Mouse (Mus musculus) hindbrain, embryonic 15.5 days (tissue): ENCODE results near the gene Krtap31-1. TPM values are rescaled to one million over a fixed set of nuclear protein-coding genes. Genes with fewer than 3 reads are reported as not detected.
"Not testable (repeated sequence)": the region's sequence is repeated elsewhere in the genome, so short reads cannot be mapped to it uniquely, and the experiment has no call there.

Source experiments
- ATAC-seq: fragments of 200-750 bp; cut with Nextera tagmentation; 2 replicates; pipeline ENCODE4 v1.8.0; 2017; ENCODE audit warnings: low read depth, moderate number of reproducible peaks, moderate TSS enrichment; ENCODE audit not compliant: low FRiP score
- H3K27ac ChIP-seq: fragments of 300-500 bp; sonication (generic); replicated peaks from 2 replicates; pipeline ENCODE4 v1.5.1; 2015; ENCODE audit warnings: mild to moderate bottlenecking, inconsistent platforms
- H3K27me3 ChIP-seq: fragments of 300-500 bp; sonication (generic); 2 replicates; pipeline ENCODE4 v1.6.1; 2015; ENCODE audit warnings: control low read depth, inconsistent platforms
- H3K36me3 ChIP-seq: fragments of 300-500 bp; sonication (generic); 2 replicates; pipeline ENCODE4 v1.6.1; 2015; ENCODE audit warnings: control low read depth, inconsistent platforms
- H3K4me1 ChIP-seq: fragments of 300-500 bp; sonication (generic); replicated peaks from 2 replicates; pipeline ENCODE4 v1.6.1; 2015; ENCODE audit warnings: control low read depth, inconsistent platforms
- H3K4me2 ChIP-seq: fragments of 300-500 bp; sonication (generic); 2 replicates; pipeline ENCODE4 v1.6.1; 2015; ENCODE audit warnings: moderate library complexity, mild to moderate bottlenecking, inconsistent platforms
- H3K4me3 ChIP-seq: fragments of 300-500 bp; sonication (generic); 2 replicates; pipeline ENCODE4 v1.5.1; 2015; ENCODE audit warnings: mild to moderate bottlenecking, inconsistent platforms
- H3K9ac ChIP-seq: fragments of 300-500 bp; sonication (generic); 2 replicates; pipeline ENCODE4 v1.6.1; 2015; ENCODE audit warnings: inconsistent platforms
- H3K9me3 ChIP-seq: fragments of 300-500 bp; sonication (generic); 2 replicates; pipeline ENCODE4 v1.6.1; 2016; ENCODE audit warnings: control low read depth, inconsistent platforms
- WGBS: fragments of 180-500 bp; shearing (Covaris S2); methylation state at CpG from one replicate; pipeline ENCODE4 v1.1.7; 2015; 5-methylcytosine and 5-hydroxymethylcytosine counted together
- polyA plus RNA-seq: library from polyadenylated mRNA; unstranded; fragments of >200 nt; fragmentation: Nextera tagmentation; extraction: Ambion mirVana; gene quantifications from 2 replicates; pipeline ENCODE4 v1.2.1, GENCODE M21; 2015

Gene Krtap31-1
- not detected in 2 replicates for polyA plus RNA-seq

- Histone ChIP-seq H3K4me2 (no peak within 1 kb of the TSS), H3K4me3 (no peak within 1 kb of the TSS), H3K27me3 (no peaks in the 10 kb centered on the region), H3K4me1 (no peaks in the 10 kb centered on the region), H3K9ac (no peak within 1 kb of the TSS), H3K9me3 (no peaks in the 10 kb centered on the region), H3K27ac (no peak within 1 kb of the TSS), H3K36me3 (no peaks in the 10 kb centered on the region)
- 85% methylated on average over 2 of the region's 2 CpGs for WGBS
- ATAC-seq, result no peak
Observed at GRCm38 (mm10) chr11:99907620-99908019, at the start of gene Krtap31-1. Gene Krtap31-1, plus strand, starts transcription at chr11:99907920.

GRCm38 (mm10) chr11:99858761-99859160 is 49.0 kb upstream of the Krtap31-1 start:
- H3K36me3 ChIP-seq, result no peaks in the 10 kb centered on the region
- no peaks in the 10 kb centered on the region for H3K4me1 ChIP-seq
- no peaks in the 10 kb centered on the region for H3K27me3 ChIP-seq
- no peaks in the 10 kb centered on the region for H3K9me3 ChIP-seq
- ATAC-seq, result no peak
- no peak overlapping the region for H3K27ac ChIP-seq
- 82% methylated on average over 2 of the region's 2 CpGs for WGBS
- no peak overlapping the region for H3K4me2 ChIP-seq
- H3K9ac ChIP-seq, result no peak overlapping the region
- H3K4me3 ChIP-seq, result no peak overlapping the region

- H3K27ac ChIP-seq, H3K36me3 ChIP-seq, H3K4me2 ChIP-seq, H3K4me3 ChIP-seq, H3K4me1 ChIP-seq, ATAC-seq, H3K9me3 ChIP-seq, H3K9ac ChIP-seq, H3K27me3 ChIP-seq: not testable (repeated sequence)
- WGBS, result 69% methylated on average over 1 of the region's 1 CpGs
Observed at GRCm38 (mm10) chr11:99864176-99864575, 43.5 kb upstream of the Krtap31-1 start, which contains the start of gene Gm11559. Gene Gm11559, plus strand, starts transcription at chr11:99864476.

- not testable (repeated sequence) for H3K9ac ChIP-seq, H3K36me3 ChIP-seq, H3K4me1 ChIP-seq, H3K9me3 ChIP-seq, H3K27ac ChIP-seq, H3K4me2 ChIP-seq, H3K4me3 ChIP-seq, ATAC-seq, H3K27me3 ChIP-seq
- 86% methylated on average over 1 of the region's 1 CpGs for WGBS
Observed at GRCm38 (mm10) chr11:99873089-99873488, 34.6 kb upstream of the Krtap31-1 start, which contains the start of gene Krtap9-1. Gene Krtap9-1, plus strand, starts transcription at chr11:99873389.

GRCm38 (mm10) chr11:99878887-99879286 is 28.8 kb upstream of the Krtap31-1 start, which contains the start of gene Gm11567:
Gene Gm11567, plus strand, starts transcription at chr11:99879187.
- H3K27ac ChIP-seq, ATAC-seq: not testable (repeated sequence)

GRCm38 (mm10) chr11:99914451-99914850 is 6.7 kb downstream of the Krtap31-1 start, which contains the start of gene Gm11565:
Gene Gm11565, plus strand, starts transcription at chr11:99914751.
- H3K4me2 ChIP-seq, result no peak within 1 kb of the TSS
- no peaks in the 10 kb centered on the region for H3K9me3 ChIP-seq
- H3K9ac ChIP-seq, result no peak within 1 kb of the TSS
- H3K27ac ChIP-seq, result no peak within 1 kb of the TSS
- ATAC-seq, result no peak
- H3K27me3 ChIP-seq, result no peaks in the 10 kb centered on the region
- 92% methylated on average over 3 of the region's 3 CpGs for whole genome bisulfite sequencing
- no peak within 1 kb of the TSS for H3K4me3 ChIP-seq
- H3K4me1 ChIP-seq, result no peaks in the 10 kb centered on the region
- no peaks in the 10 kb centered on the region for H3K36me3 ChIP-seq

More at GRCm38 (mm10) chr11:99878887-99879286, 28.8 kb upstream of the Krtap31-1 start, which contains the start of gene Gm11567:
- not testable (repeated sequence) for H3K9ac ChIP-seq, H3K4me2 ChIP-seq, H3K4me3 ChIP-seq, H3K4me1 ChIP-seq, H3K9me3 ChIP-seq, H3K36me3 ChIP-seq, H3K27me3 ChIP-seq
- WGBS, result 67% methylated on average over 1 of the region's 1 CpGs

- Histone ChIP-seq H3K4me1 (no peaks in the 10 kb centered on the region), H3K4me3 (no peak within 1 kb of the TSS), H3K27me3 (no peaks in the 10 kb centered on the region), H3K36me3 (no peaks in the 10 kb centered on the region), H3K9ac (no peak within 1 kb of the TSS), H3K27ac (no peak within 1 kb of the TSS), H3K4me2 (no peak within 1 kb of the TSS), H3K9me3 (no peaks in the 10 kb centered on the region)
- no peak for ATAC-seq
- 90% methylated on average over 1 of the region's 1 CpGs for WGBS
Observed at GRCm38 (mm10) chr11:99935991-99936390, 28.3 kb downstream of the Krtap31-1 start, which contains the start of gene Krtap31-2. Gene Krtap31-2, plus strand, starts transcription at chr11:99936291.

GRCm38 (mm10) chr11:99937751-99938264 is 30.1 kb downstream of the Krtap31-1 start:
- 86% methylated on average over 9 of the region's 9 CpGs for WGBS
- H3K36me3 ChIP-seq, result no peaks in the 10 kb centered on the region
- no peak for ATAC-seq
- no peak overlapping the region for H3K27ac ChIP-seq
- no peaks in the 10 kb centered on the region for H3K27me3 ChIP-seq
- H3K9me3 ChIP-seq, result no peaks in the 10 kb centered on the region
- H3K9ac ChIP-seq, result no peak overlapping the region
- H3K4me2 ChIP-seq, result no peak overlapping the region
- no peak overlapping the region for H3K4me3 ChIP-seq
- H3K4me1 ChIP-seq, result no peaks in the 10 kb centered on the region

- Histone ChIP-seq H3K27ac (no peak within 1 kb of the TSS), H3K27me3 (no peaks in the 10 kb centered on the region), H3K4me2 (no peak within 1 kb of the TSS), H3K9me3 (no peaks in the 10 kb centered on the region; the same call in 1 of the 2 replicates), H3K36me3 (no peaks in the 10 kb centered on the region), H3K9ac (no peak within 1 kb of the TSS), H3K4me1 (no peaks in the 10 kb centered on the region), H3K4me3 (no peak within 1 kb of the TSS)
- WGBS, result 93% methylated on average over 2 of the region's 2 CpGs
- ATAC-seq, result no peak
Observed at GRCm38 (mm10) chr11:99948175-99948574, 40.5 kb downstream of the Krtap31-1 start, which contains the start of gene Krtap9-5. Gene Krtap9-5, plus strand, starts transcription at chr11:99948475.

Other genes starting within 250 kb of the Krtap31-1 start
- not detected in 2 replicates for gene Gm11563, start 249.0 kb upstream of the Krtap31-1 start, polyA plus RNA-seq
- not detected in 2 replicates for gene Krtap4-6, start 242.0 kb upstream of the Krtap31-1 start, polyA plus RNA-seq
- not detected in 2 replicates for gene Gm14190, start 217.2 kb upstream of the Krtap31-1 start, polyA plus RNA-seq
- not detected in 2 replicates for gene Gm14180, start 173.6 kb upstream of the Krtap31-1 start, polyA plus RNA-seq
- not detected in 2 replicates for gene Gm11595, start 135.0 kb upstream of the Krtap31-1 start, polyA plus RNA-seq
- gene Krtap4-8, start 127.2 kb upstream of the Krtap31-1 start, polyA plus RNA-seq, result not detected in 2 replicates
- not detected in 2 replicates for gene Krtap4-9, start 122.7 kb upstream of the Krtap31-1 start, polyA plus RNA-seq
- gene Gm11596, start 114.5 kb upstream of the Krtap31-1 start, polyA plus RNA-seq, result not detected in 2 replicates
- not detected in 2 replicates for gene Gm11569, start 109.0 kb upstream of the Krtap31-1 start, polyA plus RNA-seq
- not detected in 2 replicates for gene Gm11554, start 103.5 kb upstream of the Krtap31-1 start, polyA plus RNA-seq
- gene Krtap4-13, start 98.0 kb upstream of the Krtap31-1 start, polyA plus RNA-seq, result not detected in 2 replicates
- gene Gm11564, start 92.3 kb upstream of the Krtap31-1 start, polyA plus RNA-seq, result not detected in 2 replicates
- gene 2300003K06Rik, start 69.9 kb upstream of the Krtap31-1 start, polyA plus RNA-seq, result not detected in 2 replicates
- gene Krtap4-16, start 56.3 kb upstream of the Krtap31-1 start, polyA plus RNA-seq, result not detected in 2 replicates
- gene Gm11568, start 50.0 kb upstream of the Krtap31-1 start, polyA plus RNA-seq, result not detected in 2 replicates
- not detected in 2 replicates for gene Gm11559, start 43.4 kb upstream of the Krtap31-1 start, polyA plus RNA-seq
- gene Krtap9-1, start 34.5 kb upstream of the Krtap31-1 start, polyA plus RNA-seq, result not detected in 2 replicates
- gene Gm11567, start 28.7 kb upstream of the Krtap31-1 start, polyA plus RNA-seq, result not detected in 2 replicates
- gene Gm11565, start 6.8 kb downstream of the Krtap31-1 start, polyA plus RNA-seq, result not detected in 2 replicates
- not detected in 2 replicates for gene Krtap31-2, start 28.4 kb downstream of the Krtap31-1 start, polyA plus RNA-seq
- gene Krtap9-5, start 40.6 kb downstream of the Krtap31-1 start, polyA plus RNA-seq, result not detected in 2 replicates
- gene Krtap29-1, start 71.1 kb downstream of the Krtap31-1 start, polyA plus RNA-seq, result not detected in 2 replicates
- gene Krtap16-1, start 78.7 kb downstream of the Krtap31-1 start, polyA plus RNA-seq, result 0.10 TPM in 2 replicates
- gene Krtap17-1, start 86.1 kb downstream of the Krtap31-1 start, polyA plus RNA-seq, result 1.2 and 1.5 TPM in 2 replicates
- not detected in 2 replicates for gene Krt33a, start 108.3 kb downstream of the Krtap31-1 start, polyA plus RNA-seq
- 0.13 TPM in 1 of 2 replicates, not detected in the other for gene Krt33b, start 121.9 kb downstream of the Krtap31-1 start, polyA plus RNA-seq
- gene Krt34, start 133.6 kb downstream of the Krtap31-1 start, polyA plus RNA-seq, result not detected in 2 replicates
- not detected in 2 replicates for gene Krt31, start 142.6 kb downstream of the Krtap31-1 start, polyA plus RNA-seq
- gene Krt32, start 180.3 kb downstream of the Krtap31-1 start, polyA plus RNA-seq, result not detected in 2 replicates
- gene Krt35, start 188.3 kb downstream of the Krtap31-1 start, polyA plus RNA-seq, result not detected in 2 replicates
- gene Krt36, start 197.7 kb downstream of the Krtap31-1 start, polyA plus RNA-seq, result not detected in 2 replicates
- 0.09 TPM in 1 of 2 replicates, not detected in the other for gene Krt13, start 213.6 kb downstream of the Krtap31-1 start, polyA plus RNA-seq
- gene Krt15, start 228.0 kb downstream of the Krtap31-1 start, polyA plus RNA-seq, result 0.49 and 1.3 TPM in 2 replicates
- 2.0 and 2.4 TPM in 2 replicates for gene Krt19, start 240.7 kb downstream of the Krtap31-1 start, polyA plus RNA-seq